Mouse (Mus musculus): ENCODE measurements around the gene Pdf. TPM values are rescaled to one million over a fixed set of nuclear protein-coding genes. Genes with fewer than 3 reads are reported as not detected.

Gene Pdf
- 10 to 100 TPM; 26.6 to 29.3 TPM for total RNA-seq (2021)

DNA sequence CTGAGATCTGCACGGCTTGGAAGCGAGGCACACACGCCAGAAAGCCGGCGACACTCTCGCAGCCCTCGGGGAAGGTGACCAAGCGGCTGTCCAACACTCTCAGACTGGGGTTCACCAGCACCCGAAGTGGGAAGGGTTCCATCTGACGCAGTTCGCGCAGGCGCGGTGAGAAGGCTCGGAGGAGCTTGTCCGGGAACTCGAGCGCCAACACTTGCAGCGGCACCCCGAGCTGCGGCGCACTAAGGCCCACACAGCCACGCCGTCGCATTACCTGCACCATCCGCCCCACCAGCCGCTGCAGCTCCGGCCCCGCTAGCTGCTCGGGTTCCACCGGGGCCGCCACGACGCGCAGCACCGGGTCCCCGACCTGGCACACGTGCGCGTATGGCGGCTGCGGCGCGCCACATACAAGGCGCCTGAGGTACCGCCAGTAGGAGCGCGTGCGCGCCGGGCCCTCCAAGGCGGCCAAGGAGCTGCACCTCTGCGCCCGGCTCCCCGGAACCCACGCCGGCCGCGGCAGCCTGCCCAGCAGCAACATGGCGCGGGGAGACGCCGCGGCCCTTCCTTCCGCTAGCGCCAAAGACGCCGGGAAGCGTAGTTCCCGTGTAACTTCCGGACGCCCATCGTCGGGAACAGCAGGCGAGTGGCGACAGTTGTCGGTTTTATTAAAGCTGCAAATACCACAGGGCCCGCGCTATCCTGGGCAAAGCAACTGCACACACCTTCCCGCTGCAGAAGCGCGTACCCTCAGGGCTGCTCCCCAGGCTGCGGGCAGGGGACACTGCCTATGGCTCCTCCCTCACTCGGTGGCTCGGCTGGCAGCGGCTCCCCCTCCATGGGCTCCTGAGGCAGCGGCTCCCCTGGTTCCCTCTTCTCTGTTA is at the start of gene Pdf:
Gene Pdf, minus strand, starts transcription at position 554 of the 881 bp plus-strand sequence.
- DNase-seq (ENCODE audit: low spot score in 2 of 2), result peak; percentile 88 to 90
- intact Hi-C loops (cut with DNase I), result no loop called here

DNA sequence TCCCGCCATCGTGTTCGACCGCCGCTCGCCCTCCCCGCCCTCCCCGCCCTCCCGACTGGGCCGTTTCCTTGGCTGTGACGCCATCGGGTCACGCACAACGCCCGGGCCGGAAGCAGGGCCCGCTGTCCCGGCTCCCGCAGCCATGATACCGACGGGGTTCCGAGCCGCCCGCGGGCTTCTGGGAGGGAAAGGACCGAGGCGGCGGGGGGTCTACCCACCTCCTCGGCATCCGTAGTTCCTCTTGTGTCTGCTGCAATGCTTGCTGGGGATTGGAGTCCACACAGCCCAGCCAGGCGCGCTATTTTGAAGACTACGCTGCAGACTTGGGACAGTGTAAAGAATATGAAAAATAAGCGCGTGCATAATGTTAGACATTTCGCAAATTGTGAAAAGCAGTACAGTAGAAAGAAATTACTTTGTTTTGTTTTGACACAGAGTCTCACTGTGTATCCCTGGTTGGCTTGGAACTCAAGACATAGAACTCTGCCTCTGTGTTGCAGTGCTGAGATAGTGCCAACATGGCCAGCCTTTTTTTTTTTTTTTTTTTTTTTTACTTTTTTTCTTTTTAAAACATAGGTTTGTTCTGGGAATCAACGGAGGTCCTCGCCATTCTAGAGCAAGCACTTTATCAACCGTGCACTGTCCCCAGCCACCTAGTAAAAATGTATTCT is 48.1 kb upstream of the Pdf start, which contains the start of gene Terf2:
Gene Terf2, minus strand, starts transcription at position 182 of the 671 bp plus-strand sequence.
- intact Hi-C loops (cut with DNase I), result no loop called here
- DNase-seq (ENCODE audit: low spot score in 2 of 2), result peak; percentile 95 to 96

DNA sequence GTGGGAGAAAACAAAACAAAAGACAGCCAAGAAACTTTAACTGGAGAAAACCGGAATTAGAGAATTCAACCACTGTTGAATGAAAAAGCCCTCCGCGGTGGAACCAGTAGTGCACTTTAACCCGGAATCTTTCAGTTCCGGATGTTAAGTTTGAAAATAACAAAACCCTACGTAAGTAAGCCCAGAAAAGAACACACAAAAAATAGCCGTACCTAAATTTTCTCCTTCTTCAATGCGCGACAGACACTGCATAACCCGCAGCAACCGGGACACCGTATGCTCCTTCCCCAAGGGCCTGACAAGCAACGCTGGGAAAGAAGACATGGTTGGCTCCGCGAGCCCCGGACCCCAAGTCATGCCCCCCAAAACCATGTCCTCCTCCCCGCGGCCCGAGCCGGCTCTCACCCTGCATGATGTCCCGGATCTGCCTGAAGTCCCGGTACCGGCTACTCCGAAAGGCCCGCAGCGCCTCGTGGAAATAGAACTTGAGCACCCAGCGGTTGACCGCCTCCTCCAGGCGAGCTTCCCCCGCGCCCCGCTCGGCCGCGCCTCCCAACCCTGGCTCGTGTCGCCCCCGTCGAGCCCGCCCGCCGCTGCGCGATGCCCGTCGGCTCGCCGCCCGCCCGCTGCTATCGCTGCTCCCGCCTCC is 47.4 kb upstream of the Pdf start:
- DNase-seq (ENCODE audit: low spot score in 2 of 2), result no peak

DNA sequence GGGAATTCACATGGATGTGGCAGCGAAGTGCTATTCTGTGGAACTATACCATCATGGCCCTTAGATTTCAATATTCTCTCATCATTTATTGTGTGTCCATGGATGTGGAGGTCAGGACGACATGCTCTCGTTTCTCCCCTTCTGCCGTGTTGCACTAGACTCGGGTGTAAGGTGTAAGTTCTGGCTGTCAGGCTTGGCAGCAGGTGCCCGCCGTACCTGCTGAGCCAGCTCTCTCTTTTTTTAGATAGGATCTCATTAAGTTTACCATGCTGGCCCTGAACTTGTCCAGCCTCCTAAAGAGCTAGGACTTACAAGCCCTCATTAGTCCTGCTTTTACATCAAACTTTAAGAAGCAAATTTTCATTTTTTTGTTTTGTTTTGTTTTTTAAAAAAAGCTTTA is 42.1 kb upstream of the Pdf start:
- DNase-seq (ENCODE audit: low spot score in 2 of 2), result no peak
- intact Hi-C loops (cut with DNase I), result no loop called here

More for the DNA sequence above, 47.4 kb upstream of the Pdf start:
- intact Hi-C loops (cut with DNase I), result loop anchor here (2.0 kb wide), 1 partner anchor 39 kb away; the partner anchor contains the start of genes Cog8 and Nip7

DNA sequence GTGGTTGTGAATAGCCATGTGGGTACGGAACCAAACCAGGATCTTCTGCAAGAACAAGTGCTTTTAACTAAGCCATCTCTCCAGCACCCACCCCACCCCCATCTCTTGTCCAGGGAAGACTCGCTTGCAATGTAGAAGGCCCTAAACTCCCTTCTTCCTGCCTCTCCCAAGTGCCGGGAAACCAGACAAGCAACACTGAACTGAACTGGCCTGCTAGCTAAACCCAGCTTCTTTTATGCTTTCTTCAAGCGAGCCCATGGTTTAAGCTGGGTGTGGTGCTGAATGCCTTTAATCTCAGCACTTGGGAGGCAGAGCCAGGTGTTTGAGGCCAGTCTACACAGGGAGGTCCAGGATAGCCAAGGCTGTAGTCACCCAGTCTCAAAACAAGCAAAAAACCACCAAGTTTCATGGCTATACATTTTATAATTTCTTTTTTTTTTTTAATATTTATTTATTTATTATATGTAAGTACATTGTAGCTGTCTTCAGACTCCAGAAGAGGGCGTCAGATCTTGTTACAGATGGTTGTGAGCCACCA is 40.2 kb upstream of the Pdf start:
- no peak for DNase-seq (ENCODE audit: low spot score in 2 of 2)
- intact Hi-C loops (cut with DNase I), result no loop called here

DNA sequence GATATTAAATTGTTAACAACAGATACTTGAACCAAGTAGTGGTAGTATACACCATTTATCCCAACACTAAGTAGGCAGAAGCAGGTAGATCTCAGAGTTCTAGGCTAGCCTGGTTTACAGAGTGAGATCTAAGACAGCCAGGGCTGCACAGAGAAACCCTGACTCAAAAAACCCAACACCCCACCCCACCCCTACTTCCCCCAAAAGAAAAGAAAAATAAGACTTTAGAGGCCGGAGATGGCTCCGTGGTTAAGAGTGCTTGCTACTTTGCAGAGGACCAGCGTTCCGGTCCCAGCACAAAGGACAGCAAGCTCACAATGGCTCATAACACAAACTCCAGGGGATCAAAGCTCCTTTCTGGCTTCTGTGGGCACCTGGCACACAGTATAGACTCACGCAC is 37.6 kb upstream of the Pdf start:
- intact Hi-C loops (cut with DNase I), result no loop called here
- DNase-seq (ENCODE audit: low spot score in 2 of 2), result no peak

DNA sequence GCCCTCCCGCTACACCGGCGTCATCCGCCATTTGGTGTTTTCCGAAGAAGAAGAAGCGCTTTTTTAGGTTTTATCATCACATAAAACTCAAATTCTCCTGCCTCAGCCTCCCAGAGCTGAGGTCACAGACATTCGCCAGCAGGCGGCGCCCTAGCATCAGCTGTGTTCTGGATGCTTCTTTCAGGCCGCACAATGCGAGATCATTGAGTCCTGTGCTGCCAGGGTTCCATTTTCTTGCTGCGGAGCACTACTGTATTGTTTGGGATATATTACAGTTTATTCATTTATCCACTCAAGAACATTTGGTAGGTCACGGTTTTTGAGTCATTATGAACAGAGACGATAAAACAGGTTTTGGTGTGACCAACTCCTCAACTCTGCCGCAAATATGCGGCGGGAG is 36.9 kb upstream of the Pdf start:
- DNase-seq (ENCODE audit: low spot score in 2 of 2), result no peak
- intact Hi-C loops (cut with DNase I), result no loop called here

DNA sequence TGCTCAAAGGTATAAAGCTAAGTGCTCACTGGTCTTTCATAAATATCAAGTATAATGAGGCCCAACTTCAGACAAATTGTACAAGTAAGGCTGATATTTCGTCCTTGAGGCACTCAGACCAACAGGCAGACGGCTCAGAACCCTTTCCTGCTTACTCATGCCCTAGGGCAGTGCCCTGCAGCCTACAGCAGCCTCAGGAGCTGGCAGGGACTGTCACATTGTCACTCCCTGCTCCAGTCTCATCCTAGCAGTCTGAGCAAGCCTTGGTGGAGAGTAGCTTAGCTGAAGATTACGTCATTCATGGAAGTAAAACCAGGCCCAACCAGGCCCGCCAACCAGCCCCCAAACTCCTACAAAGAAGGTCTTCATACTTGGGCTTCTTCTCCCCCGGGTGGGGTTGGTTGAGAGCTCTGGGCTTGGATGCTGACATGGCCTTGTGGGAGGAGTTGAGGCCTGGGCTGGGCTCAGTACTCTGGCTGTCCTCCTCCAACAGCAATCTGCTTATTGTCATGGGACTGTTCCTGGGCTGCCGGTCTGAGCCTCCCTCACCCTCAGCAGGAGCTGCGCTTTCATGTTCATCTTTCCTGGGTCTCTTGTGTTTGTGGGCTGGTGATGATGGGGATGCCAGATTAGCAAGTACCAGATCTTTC is 27.9 kb upstream of the Pdf start:
- intact Hi-C loops (cut with DNase I), result no loop called here
- no peak for DNase-seq (ENCODE audit: low spot score in 2 of 2)

DNA sequence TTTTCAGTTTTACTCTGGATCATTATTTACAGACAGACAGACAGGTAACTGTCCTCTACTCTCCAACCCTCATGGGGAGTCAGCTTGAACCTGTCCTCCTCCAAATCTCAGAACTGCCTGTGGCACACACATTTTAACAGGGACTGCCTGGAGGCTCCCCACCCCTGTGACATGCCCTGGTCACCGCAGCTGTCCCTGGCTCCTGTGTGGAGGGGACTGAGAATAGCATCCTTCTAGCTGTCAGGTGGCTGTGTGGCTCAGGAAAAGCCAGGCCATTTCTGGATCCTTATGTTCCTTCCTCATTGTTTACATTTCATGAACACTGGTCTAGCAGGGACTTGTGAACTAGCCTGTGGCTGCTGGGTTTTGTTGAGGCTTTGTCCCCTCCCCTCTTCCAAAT is 25.7 kb upstream of the Pdf start:
- intact Hi-C loops (cut with DNase I), result no loop called here
- no peak for DNase-seq (ENCODE audit: low spot score in 2 of 2)

DNA sequence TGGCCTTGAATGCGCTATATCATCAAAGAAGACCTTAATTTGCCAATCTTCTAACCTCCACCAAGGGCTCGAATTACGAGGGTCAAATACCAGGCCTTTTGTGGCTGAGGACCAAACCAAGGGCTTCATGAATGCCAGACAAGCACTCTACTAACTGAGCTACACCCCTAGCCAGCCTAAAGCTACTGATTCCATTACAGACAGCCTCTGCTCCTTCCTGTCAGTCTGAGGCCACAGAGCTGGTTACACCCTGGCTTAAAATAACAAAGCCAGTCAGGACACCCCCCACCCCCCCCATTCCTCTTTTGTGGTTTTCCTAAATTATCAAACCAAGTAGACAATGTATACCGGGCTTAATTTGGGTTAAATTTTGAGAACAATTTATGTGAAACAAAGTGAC is 25.3 kb upstream of the Pdf start:
- DNase-seq (ENCODE audit: low spot score in 2 of 2), result no peak
- intact Hi-C loops (cut with DNase I), result no loop called here

DNA sequence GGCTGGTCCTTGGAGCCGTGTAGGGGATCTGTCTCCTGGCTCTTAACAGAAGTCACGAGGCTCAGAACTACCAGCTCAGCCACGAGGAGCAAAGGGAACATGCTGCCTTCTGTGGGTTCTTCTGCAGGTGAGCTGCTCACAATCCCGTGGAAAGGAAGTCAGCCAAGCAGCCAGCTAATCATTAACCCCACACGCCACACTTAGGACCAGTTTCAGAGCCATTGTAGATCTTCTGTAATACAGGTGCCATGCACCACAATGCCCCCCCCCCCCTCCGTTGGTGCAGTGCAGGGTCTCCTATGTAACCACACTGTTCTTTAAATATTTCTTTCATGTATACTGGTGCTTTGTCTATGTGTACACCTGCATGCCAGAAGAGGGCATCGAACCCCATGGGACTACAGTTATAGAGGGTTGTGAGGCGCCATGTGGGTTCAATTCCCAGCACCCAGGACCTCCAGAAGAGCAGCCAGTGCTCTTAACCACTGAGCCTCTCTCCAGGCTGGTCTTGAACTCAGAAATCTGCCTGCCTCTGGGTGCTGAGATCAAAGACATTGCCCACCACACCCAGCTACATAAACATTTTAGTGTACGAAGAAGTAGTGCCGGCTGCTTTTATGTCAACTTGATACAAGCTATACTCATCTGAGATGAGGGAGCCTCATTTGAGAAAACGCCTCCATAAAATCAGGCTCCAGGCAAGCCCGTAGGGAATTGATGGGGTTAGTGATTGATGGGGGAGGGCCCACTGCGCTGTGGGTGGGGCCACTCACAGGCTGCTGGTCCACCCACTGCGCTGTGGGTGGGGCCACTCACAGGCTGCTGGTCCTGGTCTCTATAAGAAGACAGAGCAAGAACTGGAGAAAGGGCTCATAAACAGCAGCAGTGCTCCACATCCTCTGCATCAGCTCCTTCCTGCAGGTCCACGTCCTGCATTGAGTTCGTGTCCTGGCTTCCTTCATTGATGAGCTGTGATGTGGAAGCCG is 17.4 kb upstream of the Pdf start, which contains the start of gene Tmed6:
Gene Tmed6, minus strand, starts transcription at position 134 of the 986 bp plus-strand sequence.
- no peak for DNase-seq (ENCODE audit: low spot score in 2 of 2)
- intact Hi-C loops (cut with DNase I), result no loop called here

DNA sequence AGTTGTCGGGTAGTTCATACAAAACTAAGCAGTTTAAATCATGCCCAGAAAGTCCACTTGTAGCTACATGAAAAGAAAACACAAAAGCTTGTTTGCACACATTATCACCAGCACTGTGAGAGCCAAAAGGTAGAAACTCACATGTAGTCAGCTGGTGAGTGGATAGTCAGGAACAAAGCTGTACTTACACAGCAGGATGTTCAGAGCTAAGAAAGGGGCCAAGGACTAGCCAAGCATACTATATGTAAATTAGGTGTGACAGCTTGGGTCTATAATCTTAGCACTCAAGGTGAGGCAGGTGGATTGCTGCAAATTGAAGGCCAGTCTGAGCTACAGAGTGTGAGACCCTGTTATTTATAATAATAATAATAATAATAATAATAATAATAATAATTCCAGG is 14.2 kb upstream of the Pdf start:
- DNase-seq (ENCODE audit: low spot score in 2 of 2), result no peak
- intact Hi-C loops (cut with DNase I), result no loop called here

DNA sequence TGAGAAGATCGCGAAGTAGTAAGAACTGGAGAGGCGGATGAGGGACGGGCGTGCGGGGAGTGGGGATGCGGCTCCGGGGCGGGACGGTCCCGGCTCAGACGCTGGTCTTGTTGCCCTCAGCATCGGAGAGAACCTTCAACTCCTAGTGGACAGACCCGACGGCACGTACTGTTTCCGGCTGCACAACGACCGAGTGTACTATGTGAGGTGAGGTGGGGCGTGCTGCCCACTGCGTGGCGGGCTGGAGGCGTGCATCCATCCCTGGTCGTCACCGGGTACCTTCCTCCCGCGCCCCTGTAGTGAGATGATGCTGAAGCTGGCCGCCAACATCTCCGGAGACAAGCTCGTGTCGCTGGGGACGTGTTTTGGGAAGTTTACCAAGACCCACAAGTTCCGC is 8.6 kb upstream of the Pdf start:
- intact Hi-C loops (cut with DNase I), result loop anchor here (2.0 kb wide), 1 partner anchor 38 kb away; no protein-coding TSS in a partner anchor
- no peak for DNase-seq (ENCODE audit: low spot score in 2 of 2)

DNA sequence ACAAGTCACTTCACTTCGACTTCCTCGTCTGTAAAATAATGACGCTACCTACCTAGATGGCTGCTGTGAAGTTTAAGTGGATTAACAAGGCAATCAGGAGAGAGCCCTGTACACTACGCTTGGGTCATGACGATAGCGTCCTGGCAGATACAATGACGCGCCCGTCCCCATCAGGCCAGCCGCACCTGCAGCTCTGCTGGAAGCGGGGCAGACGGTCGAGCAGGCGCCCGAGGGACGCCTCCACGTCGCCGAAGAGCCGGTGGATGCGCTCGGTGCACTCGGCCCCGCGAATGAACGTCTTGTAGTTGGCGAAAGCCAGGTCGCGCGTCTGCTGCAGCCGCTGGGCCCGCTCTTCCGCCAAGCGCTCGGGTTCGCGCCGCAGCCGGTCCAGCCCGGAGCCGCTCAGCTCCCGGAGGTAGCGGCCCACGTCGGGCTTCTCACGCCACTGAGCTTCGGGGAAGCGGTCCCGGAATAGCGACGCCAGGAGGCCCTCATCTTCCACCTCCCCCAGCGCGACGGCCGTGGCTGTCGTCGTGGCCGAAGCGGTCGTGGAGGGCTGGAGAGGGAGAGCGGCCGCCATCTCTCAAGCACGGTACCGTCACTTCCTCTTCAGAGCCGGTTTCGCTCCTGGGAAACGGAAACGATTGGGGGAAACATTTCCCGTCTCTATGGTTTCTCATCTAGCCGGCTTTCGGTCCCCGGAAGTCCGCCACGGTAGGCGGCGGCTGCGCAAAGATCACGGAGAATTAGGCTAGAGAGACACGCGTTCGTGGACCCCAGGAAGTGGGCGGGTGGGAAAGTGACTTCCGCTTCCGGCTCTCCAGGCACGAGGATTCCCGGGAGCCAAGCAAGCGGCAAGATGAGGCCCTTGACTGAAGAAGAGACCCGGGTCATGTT is 7.9 kb upstream of the Pdf start, which contains the start of the genes Cog8 and Nip7:
Gene Cog8, minus strand, starts transcription at position 614 of the 897 bp plus-strand sequence.
Gene Nip7, plus strand, starts transcription at position 802 of the 897 bp plus-strand sequence.
- intact Hi-C loops (cut with DNase I), result loop anchor here (2.0 kb wide), 1 partner anchor 38 kb away; no protein-coding TSS in a partner anchor
- peak; percentile 97 for DNase-seq (ENCODE audit: low spot score in 2 of 2)

DNA sequence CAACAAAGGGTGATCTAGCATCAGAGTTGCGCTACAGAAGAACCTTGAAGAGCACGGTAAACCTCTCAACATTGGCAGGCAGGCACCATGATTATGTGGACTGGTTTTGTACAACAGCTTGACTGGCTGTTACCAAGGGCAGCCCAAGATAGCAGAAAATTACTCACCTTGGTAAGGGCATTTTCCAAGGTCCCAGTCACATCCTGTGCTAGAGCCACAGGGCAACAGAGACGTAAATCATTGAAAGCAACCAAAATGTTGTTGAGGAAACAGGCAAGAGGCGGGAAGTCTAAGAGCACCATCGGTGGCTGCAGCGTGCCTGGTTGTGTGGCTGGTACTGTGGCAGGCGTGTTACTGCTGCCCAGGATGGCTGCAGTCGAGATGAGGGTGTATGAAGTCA is 3.6 kb upstream of the Pdf start:
- intact Hi-C loops (cut with DNase I), result no loop called here
- no peak for DNase-seq (ENCODE audit: low spot score in 2 of 2)

DNA sequence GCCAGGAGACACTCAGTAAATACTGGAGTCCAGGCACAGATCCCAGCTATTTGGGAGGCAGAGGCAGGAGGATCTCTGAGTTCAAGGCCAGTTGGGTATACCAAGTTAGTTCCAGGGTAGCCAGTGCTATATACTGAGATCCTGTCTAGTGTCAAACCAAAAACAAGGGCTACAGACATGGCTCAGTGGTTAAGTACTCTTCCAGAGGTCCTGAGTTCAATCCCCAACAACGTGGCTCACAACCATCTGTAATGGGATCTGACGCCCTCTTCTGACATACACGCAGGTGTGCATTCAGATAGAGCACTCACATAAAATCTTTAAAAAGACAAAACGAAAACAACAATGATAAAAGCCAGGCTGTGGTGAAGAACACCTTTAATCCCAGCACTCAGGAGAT is 1.1 kb upstream of the Pdf start:
- DNase-seq (ENCODE audit: low spot score in 2 of 2), result no peak
- intact Hi-C loops (cut with DNase I), result no loop called here

DNA sequence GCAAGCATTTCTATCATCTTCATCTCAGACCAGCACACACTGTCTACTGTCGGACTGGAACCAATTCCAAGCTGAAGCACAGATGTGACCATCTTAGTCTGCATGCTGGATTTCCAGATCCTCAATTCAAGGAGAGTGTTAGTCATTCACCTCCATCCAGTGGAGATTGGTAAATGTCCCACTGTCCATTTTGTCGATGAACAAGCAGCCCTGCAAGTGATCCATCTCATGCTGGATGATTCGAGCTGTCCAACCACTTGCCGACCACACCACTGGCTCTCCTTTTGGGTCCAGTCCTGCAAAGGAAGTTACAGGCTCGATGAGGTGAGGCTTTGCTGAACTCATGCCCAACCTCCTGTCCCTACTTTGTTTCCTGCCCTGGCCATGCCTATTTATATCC is 1.4 kb downstream of the Pdf start:
- no peak for DNase-seq (ENCODE audit: low spot score in 2 of 2)
- intact Hi-C loops (cut with DNase I), result no loop called here

All from left cerebral cortex, postnatal 36 days (tissue).